Comparison of ENCODE assay signal across 24 mouse cellular contexts in the genomic region with DNA sequence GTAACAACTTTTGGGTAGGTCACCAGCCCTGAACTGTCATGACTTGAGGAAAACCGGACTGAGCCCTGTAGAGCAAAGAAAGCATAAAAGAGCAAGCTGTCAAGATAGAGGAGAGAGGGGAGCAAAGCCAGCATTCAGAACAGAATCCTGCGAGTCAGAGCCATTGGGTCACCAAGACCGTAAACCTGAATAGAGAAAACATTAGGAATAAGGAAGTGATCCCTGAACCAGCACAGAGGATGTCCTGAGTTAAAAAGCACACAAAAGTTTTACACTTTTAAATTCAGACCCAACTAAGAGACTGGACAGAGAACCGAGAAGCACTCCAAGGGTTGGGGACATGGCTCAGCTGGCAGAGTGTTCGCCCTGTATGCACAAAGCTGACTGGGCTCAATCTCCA. TPM values are rescaled to one million over a fixed set of nuclear protein-coding genes. Genes with fewer than 3 reads are reported as not detected.
DNase-seq lines count a peak whose midpoint lies in the region; ATAC-seq and TF ChIP-seq lines count a peak whose summit lies in the region.
"Had no signal": no experiment of that assay in that cellular context is flagged by ENCODE, and none has a peak within 500 bp of the region (broad histone marks: within the 10 kb centered on the region; RNA-seq: fewer than 3 reads in every experiment).

No protein-coding gene starts in this region.

- H3K27ac ChIP-seq in lung, embryonic 14.5 days (ENCODE audit: low read depth), result peak overlapping the region; percentile 77; the same call in 1 of the 2 replicates
- peak overlapping the region; percentile 34; the same call in 1 of the 2 replicates for H3K27ac ChIP-seq in lung, embryonic 16.5 days (ENCODE audit: low read length)
- H3K27ac ChIP-seq: embryonic facial prominence, embryonic 10.5 days; embryonic facial prominence, embryonic 12.5 days; forebrain, embryonic 13.5 days; forebrain, embryonic 15.5 days had no signal

- peaks cover 4% of the 10 kb centered on the region; the same call in 1 of the 2 replicates for H3K4me1 ChIP-seq in lung, embryonic 14.5 days (ENCODE audit: insufficient read depth)
- H3K4me1 ChIP-seq in lung, embryonic 16.5 days (replicated peaks; ENCODE audit: control insufficient read depth, insufficient read depth, low read length), result peaks cover 2% of the 10 kb centered on the region; the same call in 1 of the 2 replicates

- peak; percentile 35; the same call in 1 of the 2 replicates for ATAC-seq in lung, embryonic 14.5 days (ENCODE audit: insufficient read depth)
- ATAC-seq in lung, embryonic 16.5 days (ENCODE audit: low read depth), result no peak
- ATAC-seq in megakaryocyte progenitor cell, adult 5-6 weeks (replicated peaks; ENCODE audit: poor library complexity), result 0 out of 2 replicates have a peak, but pooled peaks have one; percentile 54
- ATAC-seq: activated CD4-positive, CD25-positive, alpha-beta regulatory T cell, adult 4 months; CD4-positive, CD25-positive, alpha-beta regulatory T cell, adult 4 months; forebrain, embryonic 13.5 days; forebrain, embryonic 15.5 days; Patski had no signal

- WGBS in lung, embryonic 14.5 days, result 65% methylated on average over 5 of the region's 5 CpGs
- 66% methylated on average over 5 of the region's 5 CpGs for WGBS in lung, embryonic 16.5 days

- H3K36me3 ChIP-seq in lung, embryonic 14.5 days (ENCODE audit: insufficient read depth), result no peaks in the 10 kb centered on the region
- H3K36me3 ChIP-seq in lung, embryonic 16.5 days (ENCODE audit: control insufficient read depth, insufficient read depth, low read length), result no peaks in the 10 kb centered on the region
- H3K36me3 ChIP-seq: embryonic facial prominence, embryonic 10.5 days; embryonic facial prominence, embryonic 12.5 days; forebrain, embryonic 15.5 days; G1E had no signal

- no peak for TF ChIP-seq CTCF in lung, embryonic 14.5 days (IDR thresholded peaks at IDR 0.05; ENCODE audit: low read depth)

- no peak overlapping the region for H3K4me2 ChIP-seq in lung, embryonic 14.5 days
- no peak overlapping the region for H3K4me2 ChIP-seq in lung, embryonic 16.5 days (ENCODE audit: low read depth, low read length)
- H3K4me2 ChIP-seq: embryonic facial prominence, embryonic 12.5 days; forebrain, embryonic 13.5 days; forebrain, embryonic 15.5 days had no signal

- H3K9ac ChIP-seq in lung, embryonic 14.5 days, result no peak overlapping the region
- H3K9ac ChIP-seq in lung, embryonic 16.5 days (ENCODE audit: low read length), result no peak overlapping the region
- H3K9ac ChIP-seq: embryonic facial prominence, embryonic 12.5 days; forebrain, embryonic 13.5 days; forebrain, embryonic 15.5 days had no signal

- H3K4me3 ChIP-seq in lung, embryonic 14.5 days (ENCODE audit: low read depth, low read length), result no peak overlapping the region
- H3K4me3 ChIP-seq in lung, embryonic 16.5 days (ENCODE audit: low read length), result no peak overlapping the region
- H3K4me3 ChIP-seq: embryonic facial prominence, embryonic 10.5 days; embryonic facial prominence, embryonic 12.5 days; forebrain, embryonic 13.5 days; forebrain, embryonic 15.5 days had no signal

- no peaks in the 10 kb centered on the region for H3K27me3 ChIP-seq in lung, embryonic 14.5 days (ENCODE audit: insufficient read depth, low read length)
- no peaks in the 10 kb centered on the region for H3K27me3 ChIP-seq in lung, embryonic 16.5 days (ENCODE audit: control insufficient read depth, insufficient read depth, low read depth, low read length)
- H3K27me3 ChIP-seq: CH12.LX; embryonic facial prominence, embryonic 12.5 days; forebrain, embryonic 13.5 days; forebrain, embryonic 15.5 days; Patski had no signal

- no peaks in the 10 kb centered on the region for H3K9me3 ChIP-seq in lung, embryonic 14.5 days (ENCODE audit: low read depth, low read length)
- no peaks in the 10 kb centered on the region for H3K9me3 ChIP-seq in lung, embryonic 16.5 days (ENCODE audit: control insufficient read depth, low read length)
- H3K9me3 ChIP-seq: embryonic facial prominence, embryonic 10.5 days; embryonic facial prominence, embryonic 12.5 days; forebrain, embryonic 13.5 days; forebrain, embryonic 15.5 days; G1E had no signal

- DNase-seq in lung, embryonic 14.5 days, result no peak
- DNase-seq in lung, postnatal 25 days (ENCODE audit: low spot score), result no peak
- no peak for DNase-seq in lung, adult 18-20 months
- DNase-seq in spleen, adult 18-20 months, result no peak
- DNase-seq: adrenal gland, adult 8-10 months; adrenal gland, postnatal 14 days; adrenal gland, postnatal 36 days; B cell, adult 2 months; cerebellum, adult 11-12 months; cerebellum, adult 2 months; cerebellum, adult 9-10 months; cerebellum, postnatal 10 days; cerebellum, postnatal 25 days had no signal

RNA-seq across cellular contexts. Expression of gene Fndc3b, which starts 24.0 kb away (rescaled TPM):
- polyA plus RNA-seq in lung, embryonic 14.5 days (2014; fragmentation: Nextera tagmentation; extraction: Ambion mirVana), result 35.7 and 37.1 TPM in 2 replicates
- polyA plus RNA-seq in lung, embryonic 16.5 days (2015; fragmentation: Nextera tagmentation; extraction: Ambion mirVana), result 36.3 and 36.9 TPM in 2 replicates
- 37.6 and 40.6 TPM in 2 replicates for total RNA-seq in megakaryocyte progenitor cell, adult 5-6 weeks (2015)
- 14.2 and 15.0 TPM in 2 replicates for total RNA-seq in megakaryocyte progenitor cell, adult 5-6 weeks (2017)
- polyA plus RNA-seq: G1E had no signal
